Mouse (Mus musculus): ENCODE data around the gene Acly. TPM values are rescaled to one million over a fixed set of nuclear protein-coding genes. Genes with fewer than 3 reads are reported as not detected.

Acly gene
- 201 TPM for polyA plus RNA-seq (2017; shearing (Covaris generic))

GRCm38 (mm10) chr11:100527458-100528374 lies at the start of gene Acly:
Acly (minus strand) TSS chr11:100528000.

GRCm38 (mm10) chr11:100574708-100575483 lies 47.1 kb upstream of the Acly start, which contains the start of gene Cnp:
Cnp (plus strand) TSS chr11:100574904.

GRCm38 (mm10) chr11:100544832-100545745 lies 17.3 kb upstream of the Acly start, which contains the start of gene Ttc25:
Ttc25 (plus strand) TSS chr11:100545607.

GRCm38 (mm10) chr11:100472197-100472934 lies 55.4 kb downstream of the Acly start, which contains the start of gene Klhl11:
Klhl11 (minus strand) TSS chr11:100472741.

GRCm38 (mm10) chr11:100441797-100442196 lies 86.0 kb downstream of the Acly start, which contains the start of the genes Nt5c3b and Klhl10:
Nt5c3b (minus strand) TSS chr11:100441808.
Klhl10 (plus strand) TSS chr11:100441917.

Other genes with a start within 250 kb of the Acly start
- gene Eif1, start 208.1 kb downstream of the Acly start, polyA plus RNA-seq (2017; shearing (Covaris generic)) = 4,724 TPM
- not detected for gene Gast, start 193.6 kb downstream of the Acly start, polyA plus RNA-seq (2017; shearing (Covaris generic))
- gene Hap1, start 171.9 kb downstream of the Acly start, polyA plus RNA-seq (2017; shearing (Covaris generic)) = 1.8 TPM
- 3.7 TPM for gene Jup, start 130.2 kb downstream of the Acly start, polyA plus RNA-seq (2017; shearing (Covaris generic))
- not detected for gene P3h4, start 113.2 kb downstream of the Acly start, polyA plus RNA-seq (2017; shearing (Covaris generic))
- not detected for gene Fkbp10, start 112.3 kb downstream of the Acly start, polyA plus RNA-seq (2017; shearing (Covaris generic))
- gene Nt5c3b, start 86.2 kb downstream of the Acly start, polyA plus RNA-seq (2017; shearing (Covaris generic)) = 86.0 TPM
- not detected for gene Klhl10, start 86.1 kb downstream of the Acly start, polyA plus RNA-seq (2017; shearing (Covaris generic))
- gene Klhl11, start 55.3 kb downstream of the Acly start, polyA plus RNA-seq (2017; shearing (Covaris generic)) = 5.5 TPM
- 0.63 TPM for gene Ttc25, start 17.6 kb upstream of the Acly start, polyA plus RNA-seq (2017; shearing (Covaris generic))
- 155 TPM for gene Cnp, start 46.9 kb upstream of the Acly start, polyA plus RNA-seq (2017; shearing (Covaris generic))
- 13.6 TPM for gene Nkiras2, start 91.2 kb upstream of the Acly start, polyA plus RNA-seq (2017; shearing (Covaris generic))
- gene Dnajc7, start 92.2 kb upstream of the Acly start, polyA plus RNA-seq (2017; shearing (Covaris generic)) = 423 TPM
- 0.55 TPM for gene Zfp385c, start 164.5 kb upstream of the Acly start, polyA plus RNA-seq (2017; shearing (Covaris generic))
- gene Dhx58, start 176.3 kb upstream of the Acly start, polyA plus RNA-seq (2017; shearing (Covaris generic)) = 12.3 TPM
- 38.6 TPM for gene Kat2a, start 184.5 kb upstream of the Acly start, polyA plus RNA-seq (2017; shearing (Covaris generic))
- not detected for gene Hspb9, start 185.8 kb upstream of the Acly start, polyA plus RNA-seq (2017; shearing (Covaris generic))
- gene Rab5c, start 210.2 kb upstream of the Acly start, polyA plus RNA-seq (2017; shearing (Covaris generic)) = 28.5 TPM
- 0.13 TPM for gene Kcnh4, start 231.9 kb upstream of the Acly start, polyA plus RNA-seq (2017; shearing (Covaris generic))
- not detected for gene Hcrt, start 234.9 kb upstream of the Acly start, polyA plus RNA-seq (2017; shearing (Covaris generic))
- 2.6 TPM for gene Ghdc, start 243.0 kb upstream of the Acly start, polyA plus RNA-seq (2017; shearing (Covaris generic))